9 mouse cellular contexts compared by ENCODE assay signal in the genomic region with DNA sequence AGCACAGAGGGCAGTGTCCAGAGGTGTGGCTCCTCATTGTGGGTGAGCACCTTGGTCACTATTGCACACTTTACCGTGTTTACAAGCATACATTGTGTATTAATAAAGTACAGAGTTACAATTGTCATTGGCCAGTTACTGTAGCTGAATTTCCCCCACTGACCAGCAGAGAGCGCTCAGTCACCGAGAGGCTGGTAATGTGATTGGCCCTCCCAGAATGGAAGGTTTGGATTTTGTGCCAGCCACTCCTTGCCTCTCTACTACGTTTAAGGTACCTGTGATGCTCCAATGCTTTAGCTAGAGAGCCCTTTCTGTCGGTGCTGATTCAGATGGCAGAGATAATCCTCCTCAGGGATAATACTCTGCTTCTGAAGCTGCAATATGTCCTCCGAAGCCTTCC. TPM values are rescaled to one million over a fixed set of nuclear protein-coding genes. Genes with fewer than 3 reads are reported as not detected.
DNase-seq lines count a peak whose midpoint lies in the region; ATAC-seq and TF ChIP-seq lines count a peak whose summit lies in the region.
"Had no signal": no experiment of that assay in that cellular context is flagged by ENCODE, and none has a peak within 500 bp of the region (broad histone marks: within the 10 kb centered on the region; RNA-seq: fewer than 3 reads in every experiment).

No protein-coding gene starts in this region.

- DNase-seq in kidney, adult 2 months = peak; percentile 62
- DNase-seq in brain, adult 2 months (ENCODE audit: low read depth, low spot score) = peak; percentile 85
- DNase-seq in limb, embryonic 11.5 days (ENCODE audit: low spot score) = peak; percentile 82
- peak; percentile 13 for DNase-seq in ovary, adult 18-20 months (ENCODE audit: low spot score)
- DNase-seq in thymus, postnatal 25 days = peak; percentile 70

- no peak overlapping the region for H3K4me3 ChIP-seq in kidney, adult 2 months (ENCODE audit: insufficient read depth, low read depth, low read length)
- H3K4me3 ChIP-seq in kidney, embryonic 14.5 days (ENCODE audit: low read length) = no peak overlapping the region
- H3K4me3 ChIP-seq in forebrain, embryonic 13.5 days = no peak overlapping the region
- no peak overlapping the region for H3K4me3 ChIP-seq in intestine, embryonic 15.5 days (replicated peaks)
- H3K4me3 ChIP-seq in limb, embryonic 11.5 days (ENCODE audit: low read depth, low read length) = no peak overlapping the region
- H3K4me3 ChIP-seq: embryonic facial prominence, embryonic 15.5 days had no signal

- no peak overlapping the region for H3K27ac ChIP-seq in kidney, adult 2 months (ENCODE audit: insufficient read depth, low read depth, low read length)
- no peak overlapping the region for H3K27ac ChIP-seq in kidney, embryonic 14.5 days (ENCODE audit: low read depth, low read length)
- no peak overlapping the region for H3K27ac ChIP-seq in forebrain, embryonic 13.5 days
- H3K27ac ChIP-seq in intestine, embryonic 15.5 days = no peak overlapping the region
- H3K27ac ChIP-seq in limb, embryonic 11.5 days (replicated peaks; ENCODE audit: low read depth, low read length) = no peak overlapping the region
- H3K27ac ChIP-seq: embryonic facial prominence, embryonic 15.5 days had no signal

- H3K27me3 ChIP-seq in kidney, adult 2 months (replicated peaks; ENCODE audit: control insufficient read depth, insufficient read depth, low read length) = no peaks in the 10 kb centered on the region
- no peaks in the 10 kb centered on the region for H3K27me3 ChIP-seq in kidney, embryonic 14.5 days (ENCODE audit: control insufficient read depth, insufficient read depth, low read length)
- no peaks in the 10 kb centered on the region for H3K27me3 ChIP-seq in forebrain, embryonic 13.5 days
- no peaks in the 10 kb centered on the region for H3K27me3 ChIP-seq in intestine, embryonic 15.5 days (replicated peaks)
- H3K27me3 ChIP-seq in limb, embryonic 11.5 days (ENCODE audit: control insufficient read depth, insufficient read depth, low read length) = no peaks in the 10 kb centered on the region
- H3K27me3 ChIP-seq: embryonic facial prominence, embryonic 15.5 days had no signal

- TF ChIP-seq CTCF in kidney, adult 2 months (conservative IDR thresholded peaks at IDR 0.05; ENCODE audit: insufficient read depth, insufficient read length, low read depth, low read length) = peak; percentile 91

- H3K9me3 ChIP-seq in kidney, embryonic 14.5 days (ENCODE audit: control insufficient read depth, low read length) = no peaks in the 10 kb centered on the region
- H3K9me3 ChIP-seq in forebrain, embryonic 13.5 days (replicated peaks) = no peaks in the 10 kb centered on the region
- no peaks in the 10 kb centered on the region for H3K9me3 ChIP-seq in intestine, embryonic 15.5 days
- no peaks in the 10 kb centered on the region for H3K9me3 ChIP-seq in limb, embryonic 11.5 days (ENCODE audit: control insufficient read depth, low read length)
- H3K9me3 ChIP-seq: embryonic facial prominence, embryonic 15.5 days had no signal

- no peak overlapping the region for H3K4me2 ChIP-seq in kidney, embryonic 14.5 days (replicated peaks; ENCODE audit: low read depth, low read length)
- no peak overlapping the region for H3K4me2 ChIP-seq in forebrain, embryonic 13.5 days
- no peak overlapping the region for H3K4me2 ChIP-seq in intestine, embryonic 15.5 days (replicated peaks)
- H3K4me2 ChIP-seq in limb, embryonic 11.5 days (ENCODE audit: low read depth, severe bottlenecking) = no peak overlapping the region
- H3K4me2 ChIP-seq: embryonic facial prominence, embryonic 15.5 days had no signal

- 19% methylated on average over 6 of the region's 6 CpGs for WGBS in kidney, adult 2 months
- WGBS in kidney, embryonic 14.5 days = 21% methylated on average over 6 of the region's 6 CpGs
- WGBS in forebrain, embryonic 13.5 days = 19% methylated on average over 6 of the region's 6 CpGs
- 19% methylated on average over 6 of the region's 6 CpGs for WGBS in intestine, embryonic 15.5 days
- WGBS in limb, embryonic 11.5 days = 20% methylated on average over 6 of the region's 6 CpGs

- no peak for TF ChIP-seq POLR2A in kidney, adult 2 months (IDR thresholded peaks at IDR 0.05; ENCODE audit: low read depth, low read length)

- H3K9ac ChIP-seq in kidney, embryonic 14.5 days (ENCODE audit: low read depth, low read length) = no peak overlapping the region
- no peak overlapping the region for H3K9ac ChIP-seq in forebrain, embryonic 13.5 days
- no peak overlapping the region for H3K9ac ChIP-seq in intestine, embryonic 15.5 days
- H3K9ac ChIP-seq in limb, embryonic 11.5 days (ENCODE audit: low read length) = no peak overlapping the region
- H3K9ac ChIP-seq: embryonic facial prominence, embryonic 15.5 days had no signal

- no peaks in the 10 kb centered on the region for H3K36me3 ChIP-seq in kidney, adult 2 months (ENCODE audit: control insufficient read depth, insufficient read depth, low read length)
- H3K36me3 ChIP-seq in kidney, embryonic 14.5 days (ENCODE audit: control insufficient read depth, insufficient read depth, low read length) = no peaks in the 10 kb centered on the region
- no peaks in the 10 kb centered on the region for H3K36me3 ChIP-seq in forebrain, embryonic 13.5 days (ENCODE audit: poor library complexity, severe bottlenecking)
- H3K36me3 ChIP-seq in intestine, embryonic 15.5 days = no peaks in the 10 kb centered on the region
- H3K36me3 ChIP-seq in limb, embryonic 11.5 days (ENCODE audit: control insufficient read depth, insufficient read depth, low read length) = no peaks in the 10 kb centered on the region
- H3K36me3 ChIP-seq: embryonic facial prominence, embryonic 15.5 days had no signal

- no peak for ATAC-seq in kidney, embryonic 14.5 days (ENCODE audit: low FRiP score, low TSS enrichment)
- ATAC-seq in forebrain, embryonic 13.5 days = 0 out of 2 replicates have a peak, but pooled peaks have one; percentile 38
- ATAC-seq in intestine, embryonic 15.5 days = peak; percentile 53; the same call in 1 of the 2 replicates
- ATAC-seq in limb, embryonic 11.5 days (ENCODE audit: insufficient number of reproducible peaks, low FRiP score, low TSS enrichment, low read depth) = no peak

- no peaks in the 10 kb centered on the region for H3K4me1 ChIP-seq in kidney, adult 2 months (ENCODE audit: control insufficient read depth, insufficient read depth, low read length)
- peaks cover 3% of the 10 kb centered on the region for H3K4me1 ChIP-seq in kidney, embryonic 14.5 days (ENCODE audit: control insufficient read depth, insufficient read depth, low read length)
- H3K4me1 ChIP-seq in forebrain, embryonic 13.5 days = peaks cover 13% of the 10 kb centered on the region
- H3K4me1 ChIP-seq in intestine, embryonic 15.5 days (replicated peaks) = peaks cover 8% of the 10 kb centered on the region
- 0 out of 2 replicates have a peak, but pooled peaks cover 6% of the 10 kb centered on the region for H3K4me1 ChIP-seq in limb, embryonic 11.5 days (ENCODE audit: control insufficient read depth, insufficient read depth, low read length)

RNA-seq across cellular contexts. Expression of gene Stx8, which starts 38.2 kb away (rescaled TPM):
- polyA plus RNA-seq in kidney, adult 2 months (2012; rRNA removed) = 6.9 and 10.7 TPM in 2 replicates
- 51.7 and 59.4 TPM in 2 replicates for polyA plus RNA-seq in kidney, embryonic 14.5 days (2014; fragmentation: Nextera tagmentation; extraction: Ambion mirVana)
- 63.0 and 66.0 TPM in 2 replicates for polyA plus RNA-seq in forebrain, embryonic 13.5 days (2015; fragmentation: Nextera tagmentation; extraction: Ambion mirVana)
- 51.8 and 59.7 TPM in 2 replicates for polyA plus RNA-seq in intestine, embryonic 15.5 days (2015; fragmentation: Nextera tagmentation; extraction: Ambion mirVana)
- polyA plus RNA-seq in limb, embryonic 11.5 days (2014; fragmentation: Nextera tagmentation; extraction: Ambion mirVana) = 49.8 and 53.4 TPM in 2 replicates

RNA-seq across cellular contexts. Expression of gene Cfap52, which starts 38.7 kb away (rescaled TPM):
- 1.9 and 4.8 TPM in 2 replicates for polyA plus RNA-seq in kidney, adult 2 months (2012; rRNA removed)
- polyA plus RNA-seq in kidney, embryonic 14.5 days (2014; fragmentation: Nextera tagmentation; extraction: Ambion mirVana) = 1.1 TPM in 2 replicates
- 2.7 and 3.4 TPM in 2 replicates for polyA plus RNA-seq in forebrain, embryonic 13.5 days (2015; fragmentation: Nextera tagmentation; extraction: Ambion mirVana)
- polyA plus RNA-seq in intestine, embryonic 15.5 days (2015; fragmentation: Nextera tagmentation; extraction: Ambion mirVana) = 1.1 and 1.3 TPM in 2 replicates
- 0.17 and 0.37 TPM in 2 replicates for polyA plus RNA-seq in limb, embryonic 11.5 days (2014; fragmentation: Nextera tagmentation; extraction: Ambion mirVana)

Comparison
In these comparisons a context has a peak if more than half of its experiments do, and no peak if none do; other contexts are left out.
1. DNase-seq: peak in every context shown above with its lines; median percentile 85 in brain, adult 2 months; 82 in limb, embryonic 11.5 days; 70 in thymus, postnatal 25 days; 62 in kidney, adult 2 months; 13 in ovary, adult 18-20 months.
2. ATAC-seq: peak in forebrain, embryonic 13.5 days (single experiment) and intestine, embryonic 15.5 days (single experiment); none in kidney, embryonic 14.5 days (single experiment) and limb, embryonic 11.5 days (single experiment).